Mouse (Mus musculus): Measurements from ENCODE around the gene Adh6b. TPM values are rescaled to one million over a fixed set of nuclear protein-coding genes. Genes with fewer than 3 reads are reported as not detected.

The Adh6b gene
- not detected in 2 replicates for polyA plus RNA-seq (2021; fragmentation: Nextera tagmentation)
- long read RNA-seq, experiment 1, result 0 reads
- long read RNA-seq, experiment 2, result 0 reads

GRCm38 (mm10) chr3:138341471-138341870, at the start of gene Adh6b:
Adh6b (plus strand) TSS chr3:138341775.

DNA sequence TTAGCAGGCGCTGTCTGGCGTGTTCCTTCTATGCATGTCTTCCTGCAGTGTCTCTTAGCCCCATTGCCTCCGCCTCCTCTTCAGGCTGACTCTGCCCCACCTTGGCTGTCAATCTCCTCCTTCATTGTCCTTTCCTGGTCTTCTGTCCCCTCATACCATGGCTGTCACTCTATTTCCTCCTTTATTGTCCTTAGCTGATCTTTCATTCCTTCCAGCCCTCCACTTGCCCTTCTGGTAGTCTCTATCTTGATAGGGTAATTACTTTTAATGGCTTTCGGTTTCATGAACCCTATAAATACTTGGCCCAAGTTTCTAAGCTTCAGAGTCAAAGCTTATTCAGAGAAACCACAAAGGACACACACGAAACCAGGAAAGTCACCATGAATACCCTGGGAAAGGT, 28.6 kb upstream of the Adh6b start, which contains the start of gene Adh6a:
Adh6a (plus strand) TSS at position 322 of the 400 bp plus-strand sequence.

Other genes starting within 250 kb of the Adh6b start
- 9.1 and 10.1 TPM in 2 replicates for gene Trmt10a, start 198.3 kb upstream of the Adh6b start, polyA plus RNA-seq (2021; fragmentation: Nextera tagmentation)
- gene Mttp, start 196.8 kb upstream of the Adh6b start, polyA plus RNA-seq (2021; fragmentation: Nextera tagmentation), result 4.1 and 4.4 TPM in 2 replicates
- gene 4930579F01Rik, start 147.9 kb upstream of the Adh6b start, polyA plus RNA-seq (2021; fragmentation: Nextera tagmentation), result not detected in 2 replicates
- gene Adh7, start 124.0 kb upstream of the Adh6b start, polyA plus RNA-seq (2021; fragmentation: Nextera tagmentation), result 0.06 TPM in 1 of 2 replicates, not detected in the other
- gene Adh1, start 80.8 kb upstream of the Adh6b start, polyA plus RNA-seq (2021; fragmentation: Nextera tagmentation), result 0.44 and 0.72 TPM in 2 replicates
- gene Adh6a, start 28.5 kb upstream of the Adh6b start, polyA plus RNA-seq (2021; fragmentation: Nextera tagmentation), result not detected in 2 replicates
- gene Adh4, start 73.7 kb downstream of the Adh6b start, polyA plus RNA-seq (2021; fragmentation: Nextera tagmentation), result not detected in 2 replicates
- gene Adh5, start 101.3 kb downstream of the Adh6b start, polyA plus RNA-seq (2021; fragmentation: Nextera tagmentation), result 85.1 and 101 TPM in 2 replicates
- gene Metap1, start 147.7 kb downstream of the Adh6b start, polyA plus RNA-seq (2021; fragmentation: Nextera tagmentation), result 19.8 and 21.6 TPM in 2 replicates
- gene Eif4e, start 184.4 kb downstream of the Adh6b start, polyA plus RNA-seq (2021; fragmentation: Nextera tagmentation), result 120 and 173 TPM in 2 replicates